Mouse (Mus musculus): Measurements from ENCODE around the gene Cdh18. TPM values are rescaled to one million over a fixed set of nuclear protein-coding genes. Genes with fewer than 3 reads are reported as not detected.

The Cdh18 gene
- polyA plus RNA-seq (2012; rRNA removed) = not detected in 2 replicates

GRCm38 (mm10) chr15:22548711-22549271 lies at the start of gene Cdh18:
Cdh18 (plus strand) TSS chr15:22549022.
- no peak within 1 kb of the TSS for H3K4me3 ChIP-seq (ENCODE audit: low read depth, low read length)
- H3K27me3 ChIP-seq (ENCODE audit: control insufficient read depth, insufficient read depth, low read length) = no peaks in the 10 kb centered on the region
- WGBS = 46% methylated on average over 5 of the region's 5 CpGs
- H3K36me3 ChIP-seq (ENCODE audit: control insufficient read depth, insufficient read depth, low read length) = no peaks in the 10 kb centered on the region
- no peaks in the 10 kb centered on the region for H3K4me1 ChIP-seq (ENCODE audit: control insufficient read depth, insufficient read depth, insufficient read length, low read length)
- H3K27ac ChIP-seq (ENCODE audit: insufficient read depth, low read depth, low read length) = no peak within 1 kb of the TSS
- no peak for TF ChIP-seq CTCF (IDR thresholded peaks at IDR 0.05; ENCODE audit: extremely low read depth, insufficient read length, insufficient replicate concordance, low read depth, low read length)

- Histone ChIP-seq H3K4me3 (ENCODE audit: low read depth, low read length) (no peak overlapping the region), H3K27me3 (ENCODE audit: control insufficient read depth, insufficient read depth, low read length) (no peaks in the 10 kb centered on the region), H3K27ac (ENCODE audit: insufficient read depth, low read depth, low read length) (no peak overlapping the region), H3K4me1 (ENCODE audit: control insufficient read depth, insufficient read depth, insufficient read length, low read length) (no peaks in the 10 kb centered on the region), H3K36me3 (ENCODE audit: control insufficient read depth, insufficient read depth, low read length) (no peaks in the 10 kb centered on the region)
- TF ChIP-seq CTCF (IDR thresholded peaks at IDR 0.05; ENCODE audit: extremely low read depth, insufficient read length, insufficient replicate concordance, low read depth, low read length) (no peak), POLR2A (IDR thresholded peaks at IDR 0.05; ENCODE audit: low read depth, low read length) (no peak)
Observed at GRCm38 (mm10) chr15:22511271-22511670, 37.6 kb upstream of the Cdh18 start.

- no peak overlapping the region for H3K4me3 ChIP-seq (ENCODE audit: low read depth, low read length)
- H3K27ac ChIP-seq (ENCODE audit: insufficient read depth, low read depth, low read length) = no peak overlapping the region
- 43% methylated on average over 2 of the region's 2 CpGs for WGBS
- H3K36me3 ChIP-seq (ENCODE audit: control insufficient read depth, insufficient read depth, low read length) = no peaks in the 10 kb centered on the region
- no peaks in the 10 kb centered on the region for H3K27me3 ChIP-seq (ENCODE audit: control insufficient read depth, insufficient read depth, low read length)
- no peak for TF ChIP-seq POLR2A (IDR thresholded peaks at IDR 0.05; ENCODE audit: low read depth, low read length)
- TF ChIP-seq CTCF (IDR thresholded peaks at IDR 0.05; ENCODE audit: extremely low read depth, insufficient read length, insufficient replicate concordance, low read depth, low read length) = no peak
- H3K4me1 ChIP-seq (ENCODE audit: control insufficient read depth, insufficient read depth, insufficient read length, low read length) = no peaks in the 10 kb centered on the region
Observed at GRCm38 (mm10) chr15:22535828-22536227, 13.0 kb upstream of the Cdh18 start.

- no peaks in the 10 kb centered on the region for H3K27me3 ChIP-seq (ENCODE audit: control insufficient read depth, insufficient read depth, low read length)
- 13% methylated on average over 4 of the region's 4 CpGs for WGBS
- H3K27ac ChIP-seq (ENCODE audit: insufficient read depth, low read depth, low read length) = no peak overlapping the region
- no peak overlapping the region for H3K4me3 ChIP-seq (ENCODE audit: low read depth, low read length)
- no peak for TF ChIP-seq CTCF (IDR thresholded peaks at IDR 0.05; ENCODE audit: extremely low read depth, insufficient read length, insufficient replicate concordance, low read depth, low read length)
- no peak for TF ChIP-seq POLR2A (IDR thresholded peaks at IDR 0.05; ENCODE audit: low read depth, low read length)
- no peaks in the 10 kb centered on the region for H3K36me3 ChIP-seq (ENCODE audit: control insufficient read depth, insufficient read depth, low read length)
- no peaks in the 10 kb centered on the region for H3K4me1 ChIP-seq (ENCODE audit: control insufficient read depth, insufficient read depth, insufficient read length, low read length)
Observed at GRCm38 (mm10) chr15:22577974-22578616, 29.3 kb downstream of the Cdh18 start.

- TF ChIP-seq POLR2A (IDR thresholded peaks at IDR 0.05; ENCODE audit: low read depth, low read length) (no peak), CTCF (IDR thresholded peaks at IDR 0.05; ENCODE audit: extremely low read depth, insufficient read length, insufficient replicate concordance, low read depth, low read length) (no peak)
- WGBS = 42% methylated on average over 3 of the region's 3 CpGs
- Histone ChIP-seq H3K36me3 (ENCODE audit: control insufficient read depth, insufficient read depth, low read length) (no peaks in the 10 kb centered on the region), H3K4me3 (ENCODE audit: low read depth, low read length) (no peak overlapping the region), H3K27ac (ENCODE audit: insufficient read depth, low read depth, low read length) (no peak overlapping the region), H3K4me1 (ENCODE audit: control insufficient read depth, insufficient read depth, insufficient read length, low read length) (no peaks in the 10 kb centered on the region), H3K27me3 (ENCODE audit: control insufficient read depth, insufficient read depth, low read length) (no peaks in the 10 kb centered on the region)
Observed at GRCm38 (mm10) chr15:22578617-22578990, 29.8 kb downstream of the Cdh18 start.

GRCm38 (mm10) chr15:22584667-22585066 lies 35.8 kb downstream of the Cdh18 start:
- Histone ChIP-seq H3K27me3 (ENCODE audit: control insufficient read depth, insufficient read depth, low read length) (no peaks in the 10 kb centered on the region), H3K4me3 (ENCODE audit: low read depth, low read length) (no peak overlapping the region)
- WGBS = 83% methylated on average over 1 of the region's 1 CpGs

GRCm38 (mm10) chr15:22716376-22716775 lies 167.6 kb downstream of the Cdh18 start:
- no peak for TF ChIP-seq POLR2A (IDR thresholded peaks at IDR 0.05; ENCODE audit: low read depth, low read length)
- no peak for TF ChIP-seq CTCF (IDR thresholded peaks at IDR 0.05; ENCODE audit: extremely low read depth, insufficient read length, insufficient replicate concordance, low read depth, low read length)
- no peaks in the 10 kb centered on the region for H3K27me3 ChIP-seq (ENCODE audit: control insufficient read depth, insufficient read depth, low read length)
- 72% methylated on average over 2 of the region's 2 CpGs for WGBS
- H3K4me3 ChIP-seq (ENCODE audit: low read depth, low read length) = no peak overlapping the region
- H3K4me1 ChIP-seq (ENCODE audit: control insufficient read depth, insufficient read depth, insufficient read length, low read length) = no peaks in the 10 kb centered on the region
- no peak overlapping the region for H3K27ac ChIP-seq (ENCODE audit: insufficient read depth, low read depth, low read length)
- H3K36me3 ChIP-seq (ENCODE audit: control insufficient read depth, insufficient read depth, low read length) = no peaks in the 10 kb centered on the region

More at GRCm38 (mm10) chr15:22584667-22585066, 35.8 kb downstream of the Cdh18 start:
- no peak for TF ChIP-seq CTCF (IDR thresholded peaks at IDR 0.05; ENCODE audit: extremely low read depth, insufficient read length, insufficient replicate concordance, low read depth, low read length)
- H3K4me1 ChIP-seq (ENCODE audit: control insufficient read depth, insufficient read depth, insufficient read length, low read length) = no peaks in the 10 kb centered on the region
- no peaks in the 10 kb centered on the region for H3K36me3 ChIP-seq (ENCODE audit: control insufficient read depth, insufficient read depth, low read length)
- H3K27ac ChIP-seq (ENCODE audit: insufficient read depth, low read depth, low read length) = no peak overlapping the region

Data from small intestine, adult 2 months (tissue).